9 mouse cellular contexts compared by ENCODE assay signal in genomic region chr16:15052389-15052923, GRCm38 (mm10).
DNase-seq lines count a peak whose midpoint lies in the region; ATAC-seq lines count a peak whose summit lies in the region.
"Had no signal": no experiment of that assay in that cellular context is flagged by ENCODE, and none has a peak within 500 bp of the region (broad histone marks: within the 10 kb centered on the region; RNA-seq: fewer than 3 reads in every experiment).

No protein-coding gene starts in this region.

- H3K36me3 ChIP-seq in kidney, embryonic 16.5 days (ENCODE audit: insufficient read depth, low read length) = no peaks in the 10 kb centered on the region
- no peaks in the 10 kb centered on the region for H3K36me3 ChIP-seq in embryonic facial prominence, embryonic 13.5 days
- no peaks in the 10 kb centered on the region for H3K36me3 ChIP-seq in hindbrain, embryonic 12.5 days
- no peaks in the 10 kb centered on the region for H3K36me3 ChIP-seq in midbrain, embryonic 16.5 days (ENCODE audit: control insufficient read depth, insufficient read depth, low read length)

- no peak overlapping the region for H3K9ac ChIP-seq in kidney, embryonic 16.5 days (replicated peaks; ENCODE audit: low read length)
- H3K9ac ChIP-seq in embryonic facial prominence, embryonic 13.5 days = no peak overlapping the region
- H3K9ac ChIP-seq in hindbrain, embryonic 12.5 days = no peak overlapping the region
- H3K9ac ChIP-seq in midbrain, embryonic 16.5 days (ENCODE audit: low read depth, low read length) = no peak overlapping the region

- peak overlapping the region; percentile 47 for H3K4me2 ChIP-seq in kidney, embryonic 16.5 days (replicated peaks; ENCODE audit: low read depth, low read length)
- H3K4me2 ChIP-seq in embryonic facial prominence, embryonic 13.5 days = peak overlapping the region; percentile 48
- peak overlapping the region; percentile 39 for H3K4me2 ChIP-seq in hindbrain, embryonic 12.5 days (replicated peaks)
- peak overlapping the region; percentile 32; the same call in 1 of the 2 replicates for H3K4me2 ChIP-seq in midbrain, embryonic 16.5 days (ENCODE audit: low read length)

- WGBS in kidney, embryonic 16.5 days = 24% methylated on average over 7 of the region's 7 CpGs
- 11% methylated on average over 7 of the region's 7 CpGs for WGBS in embryonic facial prominence, embryonic 13.5 days
- 24% methylated on average over 7 of the region's 7 CpGs for WGBS in hindbrain, embryonic 12.5 days
- WGBS in midbrain, embryonic 16.5 days = 17% methylated on average over 7 of the region's 7 CpGs

- no peaks in the 10 kb centered on the region for H3K27me3 ChIP-seq in kidney, embryonic 16.5 days (ENCODE audit: insufficient read depth, low read length)
- H3K27me3 ChIP-seq in embryonic facial prominence, embryonic 13.5 days = no peaks in the 10 kb centered on the region
- no peaks in the 10 kb centered on the region for H3K27me3 ChIP-seq in hindbrain, embryonic 12.5 days
- no peaks in the 10 kb centered on the region for H3K27me3 ChIP-seq in midbrain, embryonic 16.5 days (ENCODE audit: control insufficient read depth, insufficient read depth, low read depth, low read length)

- peaks cover 29% of the 10 kb centered on the region for H3K4me1 ChIP-seq in kidney, embryonic 16.5 days (ENCODE audit: insufficient read depth, low read length)
- H3K4me1 ChIP-seq in embryonic facial prominence, embryonic 13.5 days = peaks cover 54% of the 10 kb centered on the region
- peaks cover 26% of the 10 kb centered on the region for H3K4me1 ChIP-seq in hindbrain, embryonic 12.5 days
- peaks cover 9% of the 10 kb centered on the region for H3K4me1 ChIP-seq in midbrain, embryonic 16.5 days (ENCODE audit: control insufficient read depth, insufficient read depth, low read length)

- no peak for DNase-seq in kidney, adult 11 months
- DNase-seq in ovary, adult 18-20 months (ENCODE audit: low spot score) = no peak
- no peak for DNase-seq in thymus, postnatal 14 days
- no peak for DNase-seq in cerebellum, adult 9-10 months

- no peaks in the 10 kb centered on the region for H3K9me3 ChIP-seq in kidney, embryonic 16.5 days (ENCODE audit: low read length)
- H3K9me3 ChIP-seq in embryonic facial prominence, embryonic 13.5 days = no peaks in the 10 kb centered on the region
- H3K9me3 ChIP-seq in hindbrain, embryonic 12.5 days (replicated peaks) = no peaks in the 10 kb centered on the region
- H3K9me3 ChIP-seq in midbrain, embryonic 16.5 days (replicated peaks; ENCODE audit: control insufficient read depth, low read length, poor library complexity, severe bottlenecking) = no peaks in the 10 kb centered on the region

- peak overlapping the region; percentile 84 for H3K27ac ChIP-seq in kidney, embryonic 16.5 days (ENCODE audit: low read length)
- H3K27ac ChIP-seq in embryonic facial prominence, embryonic 13.5 days = peak overlapping the region; percentile 88
- peak overlapping the region; percentile 48; the same call in 1 of the 2 replicates for H3K27ac ChIP-seq in hindbrain, embryonic 12.5 days
- H3K27ac ChIP-seq in midbrain, embryonic 16.5 days (ENCODE audit: low read length) = no peak overlapping the region

- peak; percentile 33 for ATAC-seq in kidney, embryonic 16.5 days (ENCODE audit: low FRiP score, low TSS enrichment)
- peak; percentile 18; the same call in 1 of the 2 replicates for ATAC-seq in embryonic facial prominence, embryonic 13.5 days (ENCODE audit: insufficient number of reproducible peaks, insufficient read depth, low FRiP score, low TSS enrichment, low read depth)
- no peak; the same call in 1 of the 2 replicates for ATAC-seq in hindbrain, embryonic 12.5 days (ENCODE audit: low FRiP score)
- peak; percentile 68 for ATAC-seq in midbrain, embryonic 16.5 days

- peak overlapping the region; percentile 12; the same call in 1 of the 2 replicates for H3K4me3 ChIP-seq in kidney, embryonic 16.5 days (ENCODE audit: low read length)
- H3K4me3 ChIP-seq in embryonic facial prominence, embryonic 13.5 days = no peak overlapping the region
- no peak overlapping the region for H3K4me3 ChIP-seq in hindbrain, embryonic 12.5 days
- H3K4me3 ChIP-seq in midbrain, embryonic 16.5 days (ENCODE audit: low read depth, low read length) = no peak overlapping the region
- H3K4me3 ChIP-seq: myocyte had no signal
